Mouse (Mus musculus) lung, postnatal 25 days (tissue): ENCODE data around the gene Gm42791.

Experiments used
- DNase-seq: peaks from one replicate; pipeline ENCODE4 v3.0.0; 2022; ENCODE audit warnings: low spot score

Gene Gm42791

GRCm38 (mm10) chr5:149007295-149007646 is 12.3 kb upstream of the Gm42791 start:
- DNase-seq, result no peak

GRCm38 (mm10) chr5:149006362-149007294 is 11.7 kb upstream of the Gm42791 start:
- DNase-seq, result peak; percentile 99

GRCm38 (mm10) chr5:149005701-149006361 is 10.9 kb upstream of the Gm42791 start:
- DNase-seq, result no peak

GRCm38 (mm10) chr5:149005083-149005482 is 10.1 kb upstream of the Gm42791 start:
- DNase-seq, result no peak

GRCm38 (mm10) chr5:149003137-149003536 is 8.2 kb upstream of the Gm42791 start:
- no peak for DNase-seq

GRCm38 (mm10) chr5:149002803-149003115 is 7.8 kb upstream of the Gm42791 start:
- DNase-seq, result no peak

GRCm38 (mm10) chr5:149002034-149002802 is 7.3 kb upstream of the Gm42791 start:
- no peak for DNase-seq

- DNase-seq, result no peak
Observed at GRCm38 (mm10) chr5:148999802-149000201, 4.9 kb upstream of the Gm42791 start.

GRCm38 (mm10) chr5:148998512-148998911 is 3.6 kb upstream of the Gm42791 start:
- no peak for DNase-seq

- DNase-seq, result no peak
Observed at GRCm38 (mm10) chr5:148996709-148997037, 1.7 kb upstream of the Gm42791 start.

- DNase-seq, result no peak
Observed at GRCm38 (mm10) chr5:148995962-148996708, 1.2 kb upstream of the Gm42791 start.

- DNase-seq, result no peak
Observed at GRCm38 (mm10) chr5:148994311-148994705, 639 bp downstream of the Gm42791 start.

GRCm38 (mm10) chr5:148992598-148992997 is 2.3 kb downstream of the Gm42791 start:
- no peak for DNase-seq

GRCm38 (mm10) chr5:148990891-148991311 is 4.0 kb downstream of the Gm42791 start:
- no peak for DNase-seq

- no peak for DNase-seq
Observed at GRCm38 (mm10) chr5:148989480-148989879, 5.5 kb downstream of the Gm42791 start.

- DNase-seq, result no peak
Observed at GRCm38 (mm10) chr5:148984961-148985360, 10.0 kb downstream of the Gm42791 start.

- no peak for DNase-seq
Observed at GRCm38 (mm10) chr5:148983696-148984095, 11.3 kb downstream of the Gm42791 start.

GRCm38 (mm10) chr5:148983108-148983664 is 11.8 kb downstream of the Gm42791 start:
- DNase-seq, result no peak

- DNase-seq, result no peak
Observed at GRCm38 (mm10) chr5:148982396-148982795, 12.6 kb downstream of the Gm42791 start.

- no peak for DNase-seq
Observed at GRCm38 (mm10) chr5:148980607-148981006, 14.3 kb downstream of the Gm42791 start.

GRCm38 (mm10) chr5:148978458-148979165 is 16.3 kb downstream of the Gm42791 start:
- DNase-seq, result no peak
